Mouse (Mus musculus) common myeloid progenitor, adult 5-6 weeks (primary cell): ENCODE measurements around the gene Dcpp3. TPM values are rescaled to one million over a fixed set of nuclear protein-coding genes. Genes with fewer than 3 reads are reported as not detected.
A peak's percentile ranks its signal among the peaks of the same experiment; 100 is the strongest.
"Not testable (repeated sequence)": the region's sequence is repeated elsewhere in the genome, so short reads cannot be mapped to it uniquely, and the experiment has no call there.

Experiments used
- ATAC-seq: replicated peaks from 2 replicates; pipeline ENCODE4 v1.8.0; 2016; ENCODE audit warnings: low read depth, mild to moderate bottlenecking, moderate TSS enrichment, inconsistent platforms; ENCODE audit not compliant: poor library complexity, severe bottlenecking
- total RNA-seq: library from RNA; stranded (forward); fragments of 200-1000, 187-1606 nt; gene quantifications from 2 replicates; pipeline ENCODE4 v1.2.3, GENCODE M21; 2017

The Dcpp3 gene
- not detected in 2 replicates for total RNA-seq

DNA sequence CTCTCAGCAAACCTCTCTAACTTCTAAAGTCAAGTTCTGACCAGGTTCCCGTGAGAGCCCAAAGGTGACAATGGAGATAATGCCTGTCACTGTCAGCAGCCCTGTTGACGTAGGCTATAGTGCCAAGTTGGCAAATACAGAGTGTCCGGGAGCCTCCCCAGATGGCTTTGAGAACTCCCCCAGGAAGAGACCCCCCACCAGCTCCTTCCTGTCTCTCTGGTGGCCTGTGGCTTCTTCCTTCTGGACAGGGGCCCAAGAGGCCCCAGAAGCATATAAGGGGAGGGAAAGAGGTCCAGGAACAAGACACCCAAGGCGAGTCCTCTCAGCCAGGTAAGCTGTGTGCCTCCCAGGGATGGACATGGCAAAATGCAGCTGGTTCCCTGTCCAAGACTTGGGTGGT is at the start of gene Dcpp3:
Dcpp3 (plus strand) TSS at position 301 of the 400 bp plus-strand sequence.
- ATAC-seq = not testable (repeated sequence)

DNA sequence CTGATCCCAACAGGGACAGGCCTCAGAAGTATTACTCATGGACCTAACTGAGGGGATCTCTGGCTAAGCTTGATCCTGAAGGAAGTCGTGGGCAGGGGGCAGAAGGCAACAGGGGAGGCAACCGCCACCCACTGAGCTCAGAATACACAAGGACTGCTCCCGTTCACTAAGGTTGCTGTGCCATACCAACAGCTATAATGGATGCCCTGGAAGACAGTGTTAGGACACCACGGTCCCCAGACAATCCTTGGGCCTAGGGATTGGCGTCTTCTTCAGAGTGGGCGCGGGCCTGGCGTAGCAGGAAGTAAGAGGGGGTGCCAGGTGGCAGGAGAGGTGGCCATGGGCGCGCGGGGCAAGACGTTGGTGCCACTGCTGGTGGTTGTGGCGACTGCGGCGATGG is 49.5 kb upstream of the Dcpp3 start, which contains the start of gene Prss21:
Prss21 (plus strand) TSS at position 301 of the 400 bp plus-strand sequence.
- ATAC-seq = no peak

DNA sequence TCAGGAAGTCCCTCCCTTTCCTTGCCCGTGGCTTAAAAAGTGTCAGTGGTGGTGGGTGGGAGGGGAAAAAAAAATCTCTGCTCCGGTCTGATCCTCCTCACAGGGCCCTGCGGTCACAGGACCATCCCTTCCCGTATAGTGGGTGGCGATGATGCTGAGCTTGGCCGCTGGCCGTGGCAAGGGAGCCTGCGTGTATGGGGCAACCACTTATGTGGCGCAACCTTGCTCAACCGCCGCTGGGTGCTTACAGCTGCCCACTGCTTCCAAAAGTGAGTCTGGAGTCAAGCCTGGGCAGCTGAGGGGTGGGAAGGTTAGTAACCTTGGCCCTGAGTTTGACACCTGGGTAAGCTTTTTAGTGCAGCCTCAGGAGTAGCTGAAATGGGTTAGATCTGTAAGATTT is 48.7 kb upstream of the Dcpp3 start:
- ATAC-seq = peak; percentile 56; the same call in 1 of the 2 replicates

DNA sequence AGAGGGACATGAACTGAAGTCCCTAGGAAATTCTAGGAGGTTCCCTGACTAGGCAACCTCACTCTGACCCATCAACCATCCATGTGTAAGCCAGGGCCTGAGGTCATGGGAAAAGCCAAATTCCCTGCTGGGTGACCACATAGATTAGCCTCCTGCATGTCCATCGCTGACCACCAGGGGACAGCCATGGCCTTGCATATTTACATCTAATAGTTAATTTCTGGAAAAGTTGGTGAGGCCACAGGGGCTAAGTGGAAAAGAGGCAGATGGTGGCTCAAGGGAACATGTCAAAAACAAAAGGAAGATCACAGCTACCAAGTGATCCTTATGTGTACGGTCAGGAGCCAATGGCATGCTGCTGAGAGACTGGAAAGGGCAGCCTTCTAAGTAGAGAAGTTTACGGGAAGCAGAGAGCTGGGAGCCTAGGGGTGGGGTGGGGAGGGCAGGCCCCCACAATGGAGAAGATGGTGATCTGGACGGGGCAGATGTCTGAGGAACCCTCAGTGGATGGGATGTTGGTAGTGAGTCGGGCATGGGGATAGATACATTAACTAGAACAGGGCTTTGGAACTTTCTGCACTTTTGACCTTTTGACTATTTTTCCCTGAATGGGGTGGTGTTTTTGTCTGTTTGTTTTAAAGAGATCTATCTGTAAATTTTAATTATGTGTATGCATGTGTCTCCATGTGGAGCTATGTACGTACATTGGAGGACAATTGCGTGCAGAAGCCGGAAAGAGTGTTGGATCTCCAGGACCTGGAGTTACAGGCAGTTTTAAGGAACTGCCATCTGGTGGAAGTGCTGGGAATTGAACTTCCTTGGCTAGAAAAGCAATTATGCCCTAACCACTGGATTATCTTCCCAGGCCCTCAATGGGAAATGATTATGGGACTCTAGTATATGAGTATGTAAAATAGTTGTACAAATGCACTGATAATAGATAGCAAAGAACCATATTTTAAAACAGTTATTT is 43.1 kb upstream of the Dcpp3 start:
- peak; percentile 68 for ATAC-seq

DNA sequence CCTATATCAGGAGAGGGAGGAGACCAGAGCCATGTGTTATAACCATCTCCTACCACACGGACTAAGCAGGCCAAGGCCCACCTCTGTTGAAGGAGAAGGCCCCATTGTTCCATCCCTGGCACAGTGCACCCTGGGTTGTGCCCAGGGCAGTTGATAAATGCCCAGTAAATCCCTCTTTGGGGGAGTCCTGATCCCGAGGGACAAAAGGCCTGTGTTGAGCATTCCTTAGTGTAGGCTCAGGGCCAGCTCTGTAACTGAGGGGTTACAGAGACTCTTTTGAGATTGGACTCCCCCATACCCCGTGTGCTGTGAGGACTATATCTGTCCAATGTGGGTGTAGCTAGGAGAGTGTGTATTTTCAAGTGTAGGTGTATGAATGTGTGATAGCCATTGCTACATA is 40.5 kb upstream of the Dcpp3 start:
- ATAC-seq = no peak

DNA sequence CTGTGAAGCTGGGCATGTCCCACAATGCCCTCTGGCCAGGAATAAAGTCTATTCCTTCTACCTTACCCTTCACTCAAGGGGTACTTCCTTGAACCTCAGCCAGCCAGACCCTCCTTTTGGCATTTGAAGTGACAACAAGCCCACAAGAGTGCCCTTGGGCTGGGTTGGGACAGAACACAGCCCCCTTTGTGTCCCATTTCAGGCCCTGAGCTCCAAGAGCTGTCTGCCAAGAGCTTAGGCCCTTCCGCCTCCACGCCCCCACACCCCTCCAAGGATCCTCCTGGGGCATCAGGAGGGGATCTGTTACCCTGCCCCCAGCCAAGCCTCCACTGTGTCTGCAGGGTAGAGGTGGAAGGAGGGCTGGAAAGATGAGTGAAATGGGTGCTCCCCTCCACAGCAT is 40.1 kb upstream of the Dcpp3 start:
- no peak for ATAC-seq

DNA sequence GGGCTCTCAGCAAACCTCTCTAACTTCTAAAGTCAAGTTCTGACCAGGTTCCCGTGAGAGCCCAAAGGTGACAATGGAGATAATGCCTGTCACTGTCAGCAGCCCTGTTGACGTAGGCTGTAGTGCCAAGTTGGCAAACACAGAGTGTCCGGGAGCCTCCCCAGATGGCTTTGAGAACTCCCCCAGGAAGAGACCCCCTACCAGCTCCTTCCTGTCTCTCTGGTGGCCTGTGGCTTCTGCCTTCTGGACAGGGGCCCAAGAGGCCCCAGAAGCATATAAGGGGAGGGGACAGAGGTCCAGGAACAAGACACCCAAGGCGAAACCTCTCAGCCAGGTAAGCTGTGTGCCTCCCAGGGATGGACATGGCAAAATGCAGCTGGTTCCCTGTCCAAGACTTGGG is 36.7 kb upstream of the Dcpp3 start, which contains the start of the genes Dcpp1 and Dcpp2:
Dcpp1 (plus strand) TSS at position 301 of the 400 bp plus-strand sequence.
Dcpp2 (plus strand) TSS at position 305 of the 400 bp plus-strand sequence.
- ATAC-seq = not testable (repeated sequence)

DNA sequence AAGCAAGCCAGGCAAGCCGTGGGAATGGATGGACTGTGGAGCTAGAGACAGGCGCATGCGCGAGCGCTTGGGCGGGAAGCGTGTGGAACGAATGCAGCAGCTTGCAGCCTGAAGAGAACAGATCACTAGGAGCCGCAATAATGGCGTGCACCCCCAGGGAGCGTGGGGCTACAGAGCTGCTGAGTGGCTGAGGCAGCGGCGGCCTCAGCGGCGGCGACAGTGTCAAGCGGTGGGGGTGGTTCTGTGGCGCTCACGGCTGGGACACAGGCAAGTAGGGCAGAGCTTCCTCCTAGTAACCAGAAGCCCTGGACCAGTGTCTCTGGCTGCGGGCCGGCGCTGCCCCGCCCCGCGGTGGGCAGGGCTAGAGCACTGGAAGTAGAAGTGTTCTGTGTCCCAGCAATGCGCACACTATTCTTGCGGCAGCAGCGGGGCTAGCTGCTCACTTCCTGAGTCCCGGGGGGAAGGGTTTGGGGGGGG is 7.3 kb downstream of the Dcpp3 start:
- ATAC-seq = peak; percentile 98

DNA sequence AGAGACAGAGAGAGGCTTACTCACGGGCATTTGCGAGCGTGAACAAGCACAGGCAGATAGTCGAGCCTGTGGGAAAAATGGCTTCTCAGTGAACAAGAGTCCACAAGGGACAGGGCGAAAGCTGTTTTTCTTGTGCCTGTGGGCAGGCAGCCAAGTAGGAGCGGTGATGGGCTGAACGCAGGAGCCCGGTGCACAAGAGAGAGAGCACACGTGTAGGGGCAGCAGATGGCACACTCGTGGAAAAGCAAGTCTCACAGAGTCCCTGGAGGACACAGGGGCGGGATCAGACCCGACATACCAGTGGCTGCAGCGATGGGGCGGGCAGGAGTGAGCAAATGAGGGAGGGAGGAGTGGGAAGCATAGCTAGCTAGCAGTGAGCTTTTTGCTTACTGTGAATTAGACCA is 7.8 kb downstream of the Dcpp3 start:
- ATAC-seq = peak; percentile 53

DNA sequence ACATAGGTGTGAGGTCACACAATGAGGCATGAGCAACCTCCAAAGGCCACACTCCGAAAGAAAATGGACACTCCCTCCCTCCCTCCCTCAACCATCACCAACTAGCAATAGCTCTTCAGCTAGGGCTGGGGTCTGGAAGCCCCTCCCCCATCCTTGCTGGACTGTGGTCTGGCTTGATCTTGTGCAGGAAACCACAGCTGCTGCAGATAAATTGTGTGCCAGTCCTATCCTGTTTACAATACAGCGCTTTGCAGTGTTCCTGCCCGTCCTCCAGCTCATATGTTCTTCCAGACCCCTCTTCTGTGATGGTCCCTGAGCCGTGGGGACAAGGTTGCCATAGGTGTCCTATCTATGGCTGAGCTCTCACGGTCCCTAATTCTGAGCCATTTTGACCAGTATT is 13.9 kb downstream of the Dcpp3 start:
- peak; percentile 54; the same call in 1 of the 2 replicates for ATAC-seq

DNA sequence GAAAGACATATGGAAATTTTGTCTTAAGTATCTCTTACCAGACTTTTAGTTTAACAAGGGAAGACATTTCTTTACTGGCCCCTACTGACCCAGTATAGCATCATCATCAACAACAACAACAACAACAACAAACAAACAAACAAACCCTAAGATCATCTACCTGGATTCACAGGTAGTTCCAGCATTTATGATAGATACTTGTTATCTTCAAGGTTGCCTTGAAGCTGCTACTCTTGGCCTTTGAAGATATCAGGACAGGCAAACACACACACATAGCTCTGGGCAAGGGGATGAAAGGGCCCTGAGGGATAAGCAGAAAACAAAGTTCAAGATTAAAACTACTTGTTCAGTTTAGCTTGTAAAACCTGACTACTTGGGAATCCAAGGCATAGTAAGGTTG is 24.1 kb downstream of the Dcpp3 start, which contains the start of gene Sbp:
Sbp (plus strand) TSS at position 301 of the 400 bp plus-strand sequence.
- no peak for ATAC-seq

DNA sequence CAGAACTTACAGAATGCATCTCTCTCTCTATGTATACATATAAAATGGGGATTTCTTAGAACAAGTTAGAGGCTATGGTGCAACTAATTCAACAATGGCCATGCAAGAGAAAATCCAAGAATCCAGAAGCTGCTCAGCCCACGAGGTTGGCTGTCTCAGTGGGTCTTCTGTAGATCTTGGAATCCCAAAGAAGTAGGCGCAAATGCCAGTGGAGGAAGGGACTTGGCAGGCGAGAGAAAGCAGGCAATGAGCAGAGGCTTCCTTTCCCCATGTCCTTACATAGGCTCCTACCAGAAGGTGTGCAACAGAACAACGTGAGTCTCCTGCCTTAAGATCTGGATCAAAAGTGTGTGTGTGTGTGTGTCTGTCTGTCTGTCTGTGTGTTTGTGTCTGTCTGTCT is 30.2 kb downstream of the Dcpp3 start:
- not testable (repeated sequence) for ATAC-seq

DNA sequence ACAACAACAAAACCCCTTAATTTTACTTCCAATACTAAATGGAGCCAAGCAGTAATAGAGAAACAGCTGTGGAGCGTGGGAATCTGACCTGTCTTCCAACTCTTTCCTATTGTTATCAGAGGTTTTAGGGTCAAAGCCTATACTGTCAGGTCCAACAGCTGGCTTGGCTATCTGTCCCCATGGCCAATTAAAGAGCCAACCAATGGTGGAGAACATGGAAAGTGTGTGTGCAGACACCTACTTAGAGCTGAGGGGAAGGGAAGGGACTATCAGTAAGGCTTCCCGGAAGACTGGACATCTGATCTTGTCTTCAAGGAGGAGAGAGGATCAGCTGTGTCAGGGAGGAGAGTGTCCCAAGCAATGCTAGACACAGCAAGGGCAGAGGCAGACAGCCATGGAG is 31.8 kb downstream of the Dcpp3 start:
- no peak for ATAC-seq

DNA sequence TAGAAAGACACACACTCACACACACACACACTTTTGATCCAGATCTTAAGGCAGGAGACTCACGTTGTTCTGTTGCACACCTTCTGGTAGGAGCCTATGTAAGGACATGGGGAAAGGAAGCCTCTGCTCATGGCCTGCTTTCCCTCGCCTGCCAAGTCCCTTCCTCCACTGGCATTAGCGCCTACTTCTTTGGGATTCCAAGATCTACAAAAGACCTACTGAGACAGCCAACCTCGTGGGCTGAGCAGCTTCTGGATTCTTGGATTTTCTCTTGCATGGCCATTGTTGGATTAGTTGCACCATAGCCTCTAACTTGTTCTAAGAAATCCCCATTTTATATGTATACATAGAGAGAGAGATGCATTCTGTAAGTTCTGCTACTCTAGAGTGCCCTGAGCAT is 33.6 kb downstream of the Dcpp3 start:
- not testable (repeated sequence) for ATAC-seq

DNA sequence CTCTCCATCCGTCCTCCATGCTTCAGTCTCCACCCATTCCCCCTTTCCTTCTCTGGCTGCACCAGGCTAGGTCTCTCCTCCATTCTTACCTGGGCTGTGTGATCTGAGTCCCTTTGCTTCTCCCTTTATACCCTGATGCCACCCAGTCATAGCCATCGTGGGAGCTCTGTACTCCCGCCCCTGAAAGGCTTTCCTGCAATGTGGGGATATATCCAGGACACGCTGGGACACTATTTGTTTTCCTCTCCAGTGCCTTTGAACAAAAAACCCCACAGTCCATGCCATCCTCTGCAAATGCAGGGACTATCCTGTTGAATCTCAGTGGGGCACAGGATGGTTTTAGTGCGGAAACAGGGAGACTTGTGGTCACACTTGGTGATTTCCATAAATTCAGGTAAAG is 37.9 kb downstream of the Dcpp3 start, which contains the start of gene Sbpl:
Sbpl (minus strand) TSS at position 101 of the 400 bp plus-strand sequence.
- ATAC-seq = no peak

DNA sequence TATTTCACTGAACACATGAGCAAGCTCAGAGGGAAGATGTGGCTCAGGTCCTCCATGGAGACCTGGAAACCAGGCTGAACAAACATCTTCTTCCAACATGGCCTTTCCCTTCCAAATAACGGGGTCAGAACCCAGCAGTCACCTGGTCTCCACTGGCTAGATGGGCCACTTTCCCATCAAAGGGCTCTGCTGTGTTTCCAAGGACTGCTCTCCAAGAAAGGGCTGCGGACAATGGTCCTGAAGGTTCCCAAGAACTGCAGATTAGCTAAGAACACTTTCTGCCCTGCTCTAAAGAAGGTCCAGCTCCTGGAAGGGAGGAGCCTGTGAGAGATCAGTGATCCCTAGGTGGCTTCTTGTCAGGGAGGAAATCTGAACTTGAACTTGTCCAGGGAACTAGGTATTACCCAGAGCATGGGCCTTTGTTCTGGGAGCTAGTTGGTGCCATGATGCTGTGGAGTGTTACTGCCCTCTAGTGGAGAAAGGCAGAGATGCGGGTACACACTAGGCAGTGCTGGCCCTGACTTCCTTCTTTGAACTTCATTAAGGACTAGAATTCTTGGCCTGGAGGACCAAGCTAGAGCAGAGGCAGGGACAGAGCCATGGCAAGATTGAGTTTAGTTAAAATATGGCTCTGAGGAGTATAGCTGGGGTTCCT is 43.0 kb downstream of the Dcpp3 start:
- ATAC-seq = peak; percentile 98

DNA sequence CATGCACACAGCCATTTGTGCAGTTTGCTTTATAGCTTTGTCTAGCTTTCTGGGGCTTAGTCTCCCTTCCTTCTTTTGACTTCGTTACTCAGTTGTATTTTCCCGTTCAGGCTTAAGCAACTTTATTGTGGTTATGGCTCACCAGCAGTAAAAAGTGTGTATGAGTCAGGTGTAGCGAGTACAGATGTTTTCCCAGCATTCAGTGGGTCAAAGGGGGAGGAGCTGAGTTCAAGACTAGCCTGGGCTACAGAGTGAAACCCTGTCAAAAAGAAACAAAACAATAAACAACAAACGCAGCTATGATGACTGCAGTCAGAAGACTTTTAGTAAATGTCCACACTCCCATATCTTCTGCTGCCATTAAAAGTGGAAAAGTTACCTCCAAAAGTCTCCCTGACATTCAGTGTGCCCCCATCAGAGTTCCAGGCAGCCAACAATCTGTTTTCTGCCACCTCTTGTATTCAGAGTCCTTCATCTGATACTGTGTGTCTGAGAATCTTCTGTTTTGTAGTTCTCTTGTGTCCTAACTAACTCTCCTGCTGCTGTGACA is 44.4 kb downstream of the Dcpp3 start:
- ATAC-seq = no peak

DNA sequence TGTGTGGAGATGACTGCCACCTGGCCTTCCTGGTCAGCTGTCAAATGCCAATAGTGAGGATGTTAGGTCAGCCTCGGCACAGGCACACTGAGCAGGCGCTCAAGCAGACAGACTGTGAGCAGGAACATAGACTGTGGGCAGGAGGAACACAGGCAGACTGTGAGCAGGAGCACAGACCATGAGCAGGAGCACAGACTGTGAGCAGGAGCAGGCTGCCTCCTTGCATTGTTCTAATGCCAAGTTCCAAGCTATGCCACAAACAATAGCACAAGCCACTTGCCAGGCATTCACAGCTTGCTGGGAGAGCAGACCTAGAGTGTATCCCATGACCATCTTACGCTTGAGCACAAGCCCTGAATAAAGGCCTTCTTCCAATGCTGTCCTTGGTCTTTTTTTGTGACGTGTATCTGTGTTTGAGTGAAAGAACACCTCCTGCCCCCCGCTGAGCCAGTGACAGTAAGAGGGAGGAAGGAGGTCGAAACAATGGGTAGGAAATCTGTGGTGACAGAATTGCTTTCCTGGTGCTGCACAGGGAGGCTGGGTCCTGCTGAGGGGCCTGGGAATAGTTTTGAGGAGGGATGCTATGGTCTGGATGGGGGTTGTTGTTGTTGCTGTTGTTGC is 48.7 kb downstream of the Dcpp3 start:
- no peak for ATAC-seq

DNA sequence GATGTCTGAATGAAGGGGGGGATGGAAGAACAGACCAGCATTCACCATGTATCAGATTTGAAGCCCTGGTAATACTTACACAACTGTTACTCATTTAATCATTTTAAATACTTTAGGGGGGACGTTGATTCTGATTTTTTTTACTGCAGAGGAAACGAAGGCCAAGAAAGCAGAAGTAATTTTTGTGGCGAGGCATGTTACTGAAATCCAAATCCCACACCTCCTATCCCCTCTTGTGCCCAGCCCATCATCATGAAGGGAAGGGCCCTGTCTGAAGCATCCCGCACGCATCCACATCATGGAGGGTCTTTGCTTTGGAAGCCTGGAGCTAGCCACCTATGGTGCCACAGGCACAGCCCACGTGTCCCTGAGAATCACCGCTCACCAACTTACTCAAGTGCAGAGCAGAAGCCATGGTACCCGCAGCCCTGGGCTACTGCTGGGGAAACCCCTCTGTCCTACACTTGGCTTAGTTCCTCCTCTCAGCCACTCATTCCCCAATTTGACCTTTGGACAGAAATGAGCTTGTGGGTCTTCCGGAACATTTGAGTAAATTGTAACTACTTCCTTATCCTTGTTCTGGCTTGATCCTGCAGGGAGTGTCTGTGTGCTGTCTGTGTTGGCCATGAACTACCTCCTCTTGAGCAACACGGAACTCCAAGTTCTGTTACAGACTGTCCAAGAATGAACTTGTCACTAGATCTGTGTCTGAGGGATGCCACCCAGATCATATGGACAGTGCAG is 49.6 kb downstream of the Dcpp3 start:
- peak; percentile 77 for ATAC-seq
